Mouse (Mus musculus) heart, postnatal 36 days (tissue): ENCODE results near the gene Zbtb8os. TPM values are rescaled to one million over a fixed set of nuclear protein-coding genes. Genes with fewer than 3 reads are reported as not detected.

ENCODE experiments used
- DNase-seq, 2 experiments: peaks; one replicate each; pipeline ENCODE4 v3.0.0; 2021 to 2022
- intact Hi-C: fragments of 180-260 bp; cut with DNase I; formaldehyde crosslinking; loops from one replicate; pipeline ENCODE4 v1.15.1; 2025
- total RNA-seq, 2 experiments: library from RNA; stranded (reverse); gene quantifications; 2 replicates each; pipeline ENCODE4 v1.2.3; 2021

Zbtb8os gene
- total RNA-seq, 2 experiments from 2014 or later, result 22.9 to 27.1 TPM

DNA sequence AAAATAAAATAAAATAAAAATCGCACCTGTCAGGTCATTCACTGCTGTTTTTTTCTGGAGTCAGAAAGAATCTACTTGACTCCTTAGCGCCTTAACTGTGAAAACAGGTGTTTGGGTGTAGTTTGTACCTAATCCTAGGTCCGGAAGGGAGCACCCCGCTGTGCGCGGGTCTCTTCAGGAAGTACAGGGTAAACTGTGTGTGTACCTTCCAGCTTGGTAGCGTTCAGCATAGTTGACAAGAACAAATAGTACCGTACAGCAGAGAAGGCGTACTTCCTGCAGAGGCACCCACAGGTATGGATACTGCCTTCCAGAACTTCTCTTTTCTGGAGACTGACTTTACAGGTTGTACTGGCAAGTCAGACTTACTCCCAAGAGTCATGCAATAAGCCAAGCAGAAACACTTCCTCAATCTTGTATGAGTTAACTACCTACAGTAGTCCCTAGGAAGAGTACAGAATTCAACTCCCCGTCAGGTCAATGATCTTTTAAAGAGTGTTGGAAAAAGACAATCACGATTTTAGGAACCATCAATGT, 38.8 kb downstream of the Zbtb8os start:
- intact Hi-C loops, result no loop called here
- DNase-seq, result no peak

DNA sequence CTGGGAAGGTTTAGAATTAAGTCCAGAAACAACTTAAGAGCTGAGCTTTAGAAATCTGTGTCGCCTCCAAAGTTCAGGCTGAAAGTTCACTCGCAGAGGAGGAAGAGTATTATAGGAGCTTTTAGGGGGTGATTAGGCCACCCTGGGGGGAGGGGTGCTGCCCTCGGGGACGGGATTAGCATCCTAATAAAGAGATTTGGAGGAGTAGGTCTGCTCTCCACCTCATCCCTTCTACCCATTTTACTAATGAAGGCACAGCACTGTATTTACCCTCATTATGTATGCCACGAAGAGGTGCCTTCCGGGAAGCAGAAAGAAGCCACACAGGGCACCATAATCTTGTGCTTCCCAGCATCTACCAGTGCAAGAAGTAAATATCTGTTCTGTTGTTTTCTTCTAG, 39.5 kb downstream of the Zbtb8os start:
- intact Hi-C loops, result no loop called here
- DNase-seq, result no peak

DNA sequence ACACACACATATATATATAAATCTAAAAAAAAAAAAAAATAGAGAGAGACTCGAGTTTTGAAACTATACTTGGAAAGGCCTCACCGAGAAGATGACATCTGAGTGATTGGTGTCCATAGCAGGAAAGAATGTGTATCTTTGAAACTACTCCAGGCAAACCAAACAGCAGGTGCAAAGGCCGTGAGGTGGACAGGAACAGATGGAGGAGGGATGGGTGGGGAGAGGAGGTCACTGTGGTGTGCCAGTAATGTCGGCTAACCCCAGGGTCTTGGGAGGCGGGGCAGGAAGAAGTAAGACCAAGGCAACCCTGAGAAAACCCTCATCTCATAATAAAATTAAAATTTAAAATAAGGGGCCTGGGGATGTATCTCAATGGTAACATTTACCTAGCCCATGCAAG, 40.3 kb downstream of the Zbtb8os start:
- no peak for DNase-seq
- intact Hi-C loops, result loop anchor here (2.0 kb wide), 1 partner anchor 25 kb away; no protein-coding TSS in a partner anchor

DNA sequence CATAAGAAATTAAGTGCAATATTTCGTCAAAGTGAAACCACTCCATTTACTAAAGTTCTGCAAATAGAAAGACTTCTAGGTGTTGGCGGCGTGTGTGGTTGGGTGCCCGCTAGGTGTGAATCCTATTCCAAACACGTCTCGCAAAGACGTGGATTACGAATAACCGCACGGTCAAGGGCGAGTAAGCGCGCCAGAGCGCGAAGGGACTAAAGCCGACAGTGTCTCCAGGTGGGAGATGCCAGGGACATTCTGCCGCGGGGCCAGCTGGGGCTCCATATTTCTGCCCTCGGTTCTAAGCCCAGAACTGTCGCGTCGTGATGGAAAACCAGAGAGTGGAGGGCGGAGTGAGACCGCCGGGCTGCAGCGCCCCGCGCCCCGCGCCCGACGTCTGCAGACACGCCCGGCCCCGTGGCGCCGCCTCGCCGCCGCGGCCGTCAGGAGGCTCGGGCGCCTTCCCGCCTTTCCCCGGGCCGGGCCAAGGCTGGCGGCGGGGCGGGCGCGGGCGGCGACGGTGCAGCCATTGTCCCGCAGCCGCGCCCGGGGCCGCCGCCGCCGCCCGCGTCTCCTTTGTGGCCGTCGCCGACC, 41.6 kb downstream of the Zbtb8os start:
- DNase-seq, result peak; percentile 60 to 73
- intact Hi-C loops, result loop anchor here (2.0 kb wide), 1 partner anchor 26 kb away; no protein-coding TSS in a partner anchor

DNA sequence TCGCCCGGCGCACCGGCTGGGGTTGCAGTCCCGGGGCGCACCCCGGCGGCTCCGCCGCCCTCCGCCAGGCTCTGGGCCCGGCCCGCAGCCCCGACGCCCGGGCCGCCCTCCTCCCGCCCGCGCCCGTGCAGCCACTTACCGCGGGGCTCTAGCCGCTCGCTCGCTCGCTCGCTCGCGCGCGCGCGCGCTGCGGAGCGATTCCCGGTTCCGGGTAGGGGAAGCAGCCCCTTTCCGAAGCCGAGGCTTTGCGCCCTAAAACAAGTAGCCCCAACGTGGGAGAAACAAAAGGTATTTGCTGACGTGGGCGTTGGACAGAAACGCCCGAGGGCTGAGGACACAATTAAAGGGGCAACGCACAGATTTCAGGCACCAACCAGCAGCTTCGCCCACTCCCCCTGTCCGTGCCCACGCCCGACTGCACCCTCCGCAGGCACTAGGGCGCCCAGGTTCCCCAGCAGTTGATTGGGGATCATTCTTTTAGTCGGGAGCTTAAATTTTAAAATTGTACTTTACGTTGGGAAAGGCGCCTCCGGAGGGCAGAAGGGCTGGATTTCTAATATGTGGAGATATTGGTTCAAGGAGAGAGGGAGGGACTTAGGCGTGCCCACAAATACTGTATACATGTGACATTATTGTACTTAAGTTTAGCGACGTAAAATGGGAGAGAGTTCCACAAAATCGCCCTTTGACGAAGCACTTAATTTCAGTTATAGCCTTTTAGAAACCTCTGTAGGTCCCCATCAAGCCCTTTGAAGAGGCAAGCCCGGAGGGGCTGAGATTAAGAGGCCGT, 42.3 kb downstream of the Zbtb8os start, which contains the start of gene Zbtb8a:
Gene Zbtb8a, minus strand, starts transcription at position 516 of the 790 bp plus-strand sequence.
- intact Hi-C loops, result loop anchor here (2.0 kb wide), 1 partner anchor 27 kb away; no protein-coding TSS in a partner anchor
- peak; percentile 57 to 73 for DNase-seq

DNA sequence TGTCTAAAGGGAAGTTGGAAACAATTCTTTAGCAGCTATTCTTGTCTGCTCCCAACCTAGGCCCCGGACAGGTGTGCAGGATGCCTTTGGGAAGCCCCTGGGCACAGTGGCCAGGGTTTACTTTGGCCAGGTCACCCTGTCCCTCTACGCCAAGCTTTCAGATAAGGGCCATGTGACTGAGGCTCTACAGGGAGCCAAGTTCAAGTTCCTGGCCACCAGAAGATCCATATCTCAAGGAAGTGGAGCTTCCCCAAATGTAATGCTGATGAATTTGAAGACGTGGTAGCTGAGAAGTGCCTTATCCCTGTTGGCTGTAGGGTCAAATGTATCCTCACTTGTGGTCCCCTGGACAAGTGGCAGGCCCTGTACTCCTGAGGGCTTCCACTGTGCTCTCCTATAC, 44.3 kb downstream of the Zbtb8os start:
- no peak for DNase-seq
- intact Hi-C loops, result no loop called here

DNA sequence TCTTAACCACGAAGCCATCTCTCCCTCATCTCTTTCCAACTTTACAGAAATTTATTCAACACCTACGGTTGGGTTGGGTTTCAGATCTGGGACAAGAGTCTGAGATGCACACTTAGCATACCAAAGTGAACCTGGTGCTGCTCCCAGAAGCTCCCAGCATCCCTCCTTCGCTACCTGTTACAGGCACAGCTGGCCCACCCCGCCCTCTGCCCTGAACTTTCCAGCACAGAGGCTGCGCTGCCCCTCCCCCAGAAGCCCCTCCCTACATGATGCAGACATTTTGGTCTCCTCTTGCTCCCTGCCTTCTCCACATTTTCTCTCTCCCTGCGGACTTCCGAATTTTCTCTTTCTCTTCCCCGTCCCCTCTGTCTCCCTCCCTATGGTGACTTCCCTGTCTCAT, 45.7 kb downstream of the Zbtb8os start:
- intact Hi-C loops, result no loop called here
- DNase-seq, result no peak

DNA sequence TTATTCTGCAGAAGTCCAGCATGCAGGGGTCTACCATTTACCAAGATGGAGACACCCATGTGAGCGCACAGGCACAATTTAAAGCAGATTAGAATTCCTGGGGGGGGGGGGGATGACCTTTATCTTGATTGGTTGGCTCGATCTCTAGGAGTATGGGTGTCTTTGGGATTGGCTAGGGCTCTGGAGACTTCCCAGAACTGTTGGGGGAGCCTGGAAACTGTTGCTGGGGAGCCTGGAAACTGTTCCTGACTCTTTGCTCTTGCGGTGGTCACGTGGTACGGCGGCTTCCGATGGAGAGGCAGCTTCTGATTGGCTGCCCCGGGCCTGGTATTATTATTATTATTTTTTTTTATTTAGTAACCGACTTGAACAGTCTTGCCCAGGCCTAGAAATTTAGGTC, 46.5 kb downstream of the Zbtb8os start:
- no peak for DNase-seq
- intact Hi-C loops, result no loop called here

DNA sequence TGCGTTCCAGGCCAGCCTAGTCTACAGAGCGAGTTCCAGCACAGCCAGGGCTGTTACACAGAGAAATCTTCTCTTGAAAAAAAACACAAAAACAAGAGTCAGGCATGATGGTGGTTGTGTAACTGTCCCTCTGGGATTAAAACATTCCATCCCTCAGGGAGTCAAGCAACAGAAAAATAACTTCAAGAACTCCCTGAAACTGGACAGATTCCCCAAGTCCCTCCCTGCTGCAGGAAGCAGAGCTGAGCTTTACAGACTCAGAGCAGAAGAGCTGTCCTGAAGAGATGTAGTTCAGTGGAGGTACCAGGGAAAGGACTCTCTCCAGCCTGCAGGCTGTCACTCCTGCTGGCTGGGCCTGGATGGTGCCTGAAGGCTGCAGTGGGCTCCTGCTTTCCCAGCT, 47.0 kb downstream of the Zbtb8os start:
- peak; percentile 25 to 45 for DNase-seq
- intact Hi-C loops, result no loop called here

DNA sequence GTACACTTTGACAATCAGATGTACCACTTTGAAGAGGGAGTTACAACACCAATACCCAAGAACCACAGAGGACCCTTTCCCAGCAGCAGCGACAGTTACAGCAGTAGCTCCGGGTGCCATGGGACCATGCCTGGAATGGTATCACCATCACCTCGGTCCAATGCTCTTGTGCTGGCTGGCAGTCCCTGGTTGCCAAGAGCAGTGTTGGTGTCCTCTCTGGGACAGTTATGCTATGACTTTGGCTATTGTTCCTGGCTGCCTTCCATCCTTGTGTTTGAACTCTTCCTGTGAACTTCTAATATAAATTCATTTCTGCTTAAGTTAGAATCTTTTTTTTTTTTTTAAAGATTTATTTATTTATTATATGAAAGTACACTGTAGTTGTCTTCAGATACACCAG, 48.1 kb downstream of the Zbtb8os start:
- no peak for DNase-seq
- intact Hi-C loops, result no loop called here

DNA sequence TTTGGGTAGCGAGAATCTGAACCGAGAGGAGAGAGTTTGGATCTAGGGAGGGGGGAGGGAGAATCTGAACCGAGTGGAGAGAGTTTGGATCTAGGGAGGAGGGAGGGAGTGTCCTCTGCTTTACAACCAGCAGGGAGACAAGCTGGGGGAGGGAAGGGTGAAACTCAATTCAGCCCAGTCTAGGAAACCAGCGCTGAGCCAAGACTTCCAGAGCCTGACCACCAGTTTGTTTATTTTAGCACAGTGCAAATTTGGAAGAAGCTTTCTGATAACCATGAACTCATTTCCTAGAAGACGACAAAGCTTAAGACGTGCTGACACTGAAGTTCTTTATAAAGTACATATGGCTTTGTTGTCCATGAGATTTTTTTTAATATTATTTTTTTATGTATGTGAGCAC, 48.9 kb downstream of the Zbtb8os start:
- DNase-seq, result peak in 1 of 2 experiments; percentile 27
- intact Hi-C loops, result no loop called here

DNA sequence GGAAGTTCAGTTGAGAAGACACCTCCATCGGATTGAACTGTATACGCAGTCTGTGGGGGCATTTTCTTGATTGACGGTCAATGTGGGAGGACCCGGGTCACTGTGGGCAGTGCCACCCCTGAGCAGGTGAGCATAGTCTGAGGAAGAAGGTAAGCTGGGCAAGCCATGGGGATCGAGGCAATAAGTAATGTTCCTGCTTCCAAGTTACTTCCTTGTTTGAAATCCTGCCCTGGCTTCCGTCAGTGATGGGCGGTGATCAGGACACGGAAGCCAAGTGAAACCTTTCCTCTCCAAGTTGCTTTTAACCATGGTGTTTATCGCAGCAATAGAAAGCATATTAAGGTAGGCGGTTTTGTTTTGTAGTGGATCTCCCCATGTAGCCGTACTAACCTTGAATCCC, 50.2 kb downstream of the Zbtb8os start:
- intact Hi-C loops, result no loop called here
- DNase-seq, result no peak

DNA sequence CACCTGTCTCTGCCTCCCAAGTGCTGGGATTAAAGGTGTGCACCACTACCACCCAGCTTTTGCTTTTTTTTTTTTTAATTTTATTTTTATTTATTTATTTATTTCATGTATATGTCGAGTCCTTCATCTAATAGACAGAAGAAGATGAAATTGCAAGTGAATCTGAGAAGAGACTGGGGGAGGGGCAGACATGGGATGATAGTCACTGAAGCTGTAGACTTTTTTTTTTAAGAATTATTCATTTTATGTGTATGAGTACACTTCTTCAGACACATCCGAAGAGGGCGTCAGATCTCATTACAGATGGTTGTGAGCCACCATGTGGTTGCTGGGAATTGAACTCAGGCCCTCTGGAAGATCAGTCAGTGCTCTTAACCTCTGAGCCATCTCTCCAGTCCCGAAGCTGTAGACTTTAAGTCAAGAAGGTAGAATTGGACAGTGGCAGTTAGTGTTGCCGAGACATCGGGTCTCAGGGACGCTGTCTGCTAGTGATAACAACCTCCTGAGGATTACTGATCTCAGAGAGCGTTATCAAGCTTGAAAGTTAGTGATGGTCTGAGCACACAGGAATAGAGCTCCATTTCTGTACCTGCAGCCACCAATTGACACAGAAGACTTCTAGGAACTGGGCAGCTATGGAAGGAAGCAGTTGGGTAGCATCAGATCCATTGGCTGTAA, 50.9 kb downstream of the Zbtb8os start:
- DNase-seq, result no peak
- intact Hi-C loops, result no loop called here

DNA sequence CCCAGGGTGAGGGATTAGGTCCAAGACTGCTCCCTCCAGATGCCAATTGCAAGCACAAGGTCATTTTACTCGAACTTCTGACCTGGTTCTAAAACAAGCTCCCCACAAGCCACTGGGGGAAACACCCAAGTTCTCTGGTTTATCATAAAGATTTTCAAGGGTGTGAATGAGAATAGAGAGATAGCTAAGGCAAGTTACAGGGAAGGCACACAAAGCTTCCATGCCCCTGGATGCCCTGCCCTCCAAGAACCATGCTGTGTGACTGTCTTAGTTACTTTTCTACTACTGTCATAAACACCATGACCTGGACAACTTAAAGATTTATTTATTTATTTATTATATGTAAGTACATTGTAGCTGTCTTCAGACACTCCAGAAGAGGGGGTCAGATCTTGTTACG, 51.5 kb downstream of the Zbtb8os start:
- intact Hi-C loops, result no loop called here
- no peak for DNase-seq

DNA sequence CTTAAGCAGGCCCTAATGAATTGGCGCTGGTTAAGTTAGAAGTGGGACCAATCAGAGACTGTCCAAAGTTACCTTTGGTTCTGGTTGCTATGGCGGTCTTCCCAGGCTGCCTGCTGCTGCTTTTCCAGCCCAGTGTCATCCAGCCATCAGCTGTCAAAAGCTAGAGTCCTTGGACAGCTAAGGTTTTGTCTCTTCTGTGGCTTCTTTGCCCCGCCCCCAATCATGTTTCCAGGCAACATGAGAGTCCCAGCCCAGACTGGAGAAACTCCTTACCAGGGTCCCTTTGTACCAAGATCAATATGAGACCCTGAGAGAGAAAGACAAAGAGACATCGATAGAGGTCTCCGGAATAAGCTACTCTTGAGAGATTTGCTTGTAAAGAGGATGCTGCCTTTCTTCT, 52.9 kb downstream of the Zbtb8os start:
- intact Hi-C loops, result no loop called here
- DNase-seq, result no peak

DNA sequence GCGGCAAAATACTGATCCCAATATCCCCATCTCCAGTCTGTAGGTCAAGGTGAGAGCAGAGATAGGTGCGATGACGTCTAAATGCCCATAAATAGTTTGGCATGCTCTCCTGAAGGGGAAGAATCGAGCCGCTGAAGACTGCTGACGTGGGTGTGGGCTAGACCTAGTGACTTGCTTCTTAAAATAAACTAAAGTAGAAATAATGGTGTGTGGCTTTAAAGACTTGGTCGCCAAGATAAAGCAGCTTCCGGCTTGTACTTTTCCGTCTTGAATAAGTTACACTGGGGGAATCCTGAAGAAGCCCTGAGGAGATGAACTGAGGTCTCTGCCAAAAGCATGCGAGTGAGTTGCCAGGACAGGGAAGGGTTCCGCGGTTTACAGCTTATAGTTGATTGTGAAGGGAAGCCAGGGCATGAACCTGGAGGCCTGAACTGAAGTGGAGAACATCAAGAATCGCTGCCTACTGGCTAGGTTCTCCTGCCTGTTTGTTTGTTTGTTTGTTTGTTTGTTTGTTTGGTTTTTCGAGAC, 54.8 kb downstream of the Zbtb8os start:
- intact Hi-C loops, result no loop called here

DNA sequence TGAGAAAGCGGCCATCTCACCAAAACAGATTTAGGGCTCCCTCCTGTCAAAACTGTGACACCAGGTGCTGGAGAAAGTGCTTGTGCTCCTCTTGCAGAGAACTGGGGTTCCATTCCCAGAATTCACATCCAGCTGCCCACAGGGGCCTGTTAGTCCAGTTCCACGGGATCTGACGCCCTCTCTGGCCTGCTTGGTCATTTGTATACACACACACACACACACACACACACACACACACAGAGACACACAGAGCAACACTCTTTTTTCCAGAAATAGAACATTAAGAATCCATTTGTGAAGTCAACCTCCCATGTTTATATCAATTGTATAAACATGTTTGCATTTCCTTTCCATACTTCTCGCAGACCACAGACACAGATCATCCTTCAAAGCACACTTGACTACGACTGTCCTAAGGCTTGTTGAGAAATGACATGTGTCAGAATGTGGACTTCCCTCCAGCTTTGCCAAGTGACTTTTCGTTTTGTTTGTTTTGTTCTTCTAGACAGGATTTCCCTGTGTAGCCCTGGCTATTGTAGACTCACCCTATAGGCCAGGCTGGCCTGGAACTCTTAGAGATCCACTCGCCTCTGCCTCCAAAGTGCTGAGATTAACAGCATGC, 55.6 kb downstream of the Zbtb8os start:
- intact Hi-C loops, result no loop called here
- DNase-seq, result no peak

More for the DNA sequence above, 54.8 kb downstream of the Zbtb8os start:
- no peak for DNase-seq

DNA sequence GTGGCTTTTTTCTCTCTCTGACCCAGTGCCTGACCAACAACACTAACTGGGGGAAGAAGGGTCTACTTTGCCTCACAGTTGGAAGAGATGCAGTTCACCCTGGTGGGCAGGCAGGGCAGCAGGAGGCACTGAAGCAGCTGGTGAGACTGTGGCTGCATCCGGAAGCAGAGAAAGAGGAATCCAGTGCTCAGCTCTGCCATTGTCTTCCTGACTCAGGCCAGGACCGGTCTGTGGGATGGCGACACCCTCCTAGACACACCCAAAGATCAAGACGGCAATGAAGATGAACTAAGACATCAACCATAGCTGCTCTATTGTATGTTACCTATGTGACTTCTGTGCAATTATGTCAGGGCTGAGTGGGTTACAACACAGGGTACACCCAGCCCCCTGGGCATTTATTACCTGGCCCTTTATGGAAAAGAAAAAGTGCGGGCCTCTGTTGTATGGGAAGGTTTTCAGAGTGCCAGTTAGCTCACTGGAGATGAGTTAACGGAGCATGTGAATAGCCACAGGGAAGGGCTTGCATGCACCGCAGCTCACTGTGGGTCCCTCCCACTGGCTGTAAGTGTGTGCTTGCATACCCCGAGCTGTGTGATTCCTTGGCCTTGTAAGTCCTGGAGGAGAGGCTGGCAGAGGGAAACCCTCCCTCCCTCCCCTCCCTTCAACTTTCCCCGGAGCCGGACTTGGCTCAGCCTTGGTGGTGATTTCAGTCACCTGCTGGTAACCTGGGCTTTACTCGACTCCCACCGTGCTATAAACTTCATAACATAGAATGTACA, 58.8 kb downstream of the Zbtb8os start:
- no peak for DNase-seq
- intact Hi-C loops, result no loop called here

DNA sequence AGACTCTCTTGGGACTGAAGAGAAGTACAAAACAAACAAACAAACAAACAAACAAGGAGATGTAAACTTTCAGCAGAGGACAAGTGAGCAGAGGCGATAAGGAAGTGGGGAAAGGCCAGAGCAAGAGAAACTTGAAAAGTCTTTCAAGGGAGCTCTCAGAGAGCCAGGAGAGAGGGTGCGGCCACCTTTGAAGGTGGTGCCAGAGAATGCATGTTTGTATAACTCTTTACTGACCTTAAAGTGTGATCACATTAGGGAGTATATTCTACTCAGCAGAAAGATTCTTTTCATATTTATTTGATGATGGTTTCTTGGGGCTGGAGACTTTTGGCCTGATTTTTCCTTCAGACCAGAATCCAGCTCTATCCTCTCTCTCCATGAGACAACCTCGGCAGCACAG, 61.5 kb downstream of the Zbtb8os start:
- DNase-seq, result no peak
- intact Hi-C loops, result no loop called here

DNA sequence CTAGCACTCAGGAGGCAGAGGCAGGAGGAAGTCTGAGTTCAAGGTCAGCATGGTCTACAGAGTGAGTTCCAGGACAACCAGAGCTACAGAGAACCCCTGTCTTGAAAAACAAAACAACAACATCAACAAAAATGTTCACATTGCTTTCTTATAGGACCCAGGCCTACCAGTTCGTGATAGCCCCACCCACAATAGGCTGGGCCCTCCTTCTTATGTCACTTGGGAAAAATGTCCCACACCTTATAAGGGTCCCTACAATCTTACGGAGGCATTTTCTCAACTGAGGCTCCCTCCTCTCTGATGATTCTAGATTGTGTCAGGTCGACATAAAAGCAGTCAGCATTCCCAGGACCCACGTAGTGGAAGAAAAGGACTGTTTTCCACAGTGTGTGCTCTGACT, 64.3 kb downstream of the Zbtb8os start:
- intact Hi-C loops, result no loop called here
- no peak for DNase-seq
